Mouse (Mus musculus) R1 (cell line): ENCODE measurements around the gene Pigu.

ENCODE experiments used
- DNase-seq: peaks from one replicate; pipeline ENCODE4 v3.0.0-alpha.2; 2018; ENCODE audit warnings: low read depth, low spot score

Pigu gene

DNA sequence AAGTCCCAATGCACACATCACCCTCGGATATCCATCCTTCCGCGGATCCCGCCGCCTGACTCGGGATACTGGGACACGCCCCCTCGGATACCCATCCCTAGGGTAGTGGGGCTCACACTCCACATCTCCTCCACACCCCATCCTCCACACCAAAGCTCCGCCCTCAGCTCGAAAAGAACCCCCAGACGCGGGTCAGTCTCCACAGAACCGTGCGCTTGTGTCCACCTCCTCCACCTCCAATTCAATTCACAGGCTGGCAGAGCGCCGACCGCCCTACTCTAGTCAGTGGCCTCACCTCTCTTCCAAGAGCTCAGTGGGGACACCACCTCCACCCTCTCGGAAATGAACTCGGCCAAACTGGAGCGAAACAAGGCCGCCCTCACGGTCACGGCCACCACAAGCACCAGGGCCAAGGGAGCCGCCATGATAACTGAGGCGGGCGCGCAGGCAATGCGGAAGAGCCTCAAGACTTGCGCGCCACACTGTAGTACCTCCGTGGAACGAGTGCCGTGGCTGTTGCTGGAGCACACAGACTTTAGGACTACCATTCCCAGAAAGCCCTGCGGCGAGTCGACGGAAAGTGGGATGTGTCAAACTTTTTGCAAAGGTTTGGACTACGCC lies at the start of gene Pigu:
Gene Pigu (minus strand): TSS at position 460 of the 621 bp plus-strand sequence.
- peak; percentile 98 for DNase-seq

DNA sequence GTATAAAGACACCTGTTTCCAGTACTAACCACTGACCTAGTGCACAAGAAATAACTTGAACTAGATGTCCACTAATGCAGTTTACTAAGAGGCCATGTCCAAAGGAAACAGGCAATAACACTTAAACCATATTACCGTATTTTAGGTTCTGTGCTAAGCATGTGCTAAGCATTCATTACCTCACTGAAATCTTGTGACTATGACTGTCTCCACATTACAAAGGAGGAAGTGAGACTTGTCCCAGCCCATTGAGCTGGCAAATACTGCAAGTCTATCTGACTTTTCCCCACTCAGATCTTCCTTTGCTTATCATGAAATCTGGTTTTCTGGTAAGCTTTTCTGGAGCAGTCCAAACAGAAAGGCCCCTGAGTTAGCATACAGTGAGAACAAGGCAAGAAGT lies 47.4 kb upstream of the Pigu start:
- no peak for DNase-seq

DNA sequence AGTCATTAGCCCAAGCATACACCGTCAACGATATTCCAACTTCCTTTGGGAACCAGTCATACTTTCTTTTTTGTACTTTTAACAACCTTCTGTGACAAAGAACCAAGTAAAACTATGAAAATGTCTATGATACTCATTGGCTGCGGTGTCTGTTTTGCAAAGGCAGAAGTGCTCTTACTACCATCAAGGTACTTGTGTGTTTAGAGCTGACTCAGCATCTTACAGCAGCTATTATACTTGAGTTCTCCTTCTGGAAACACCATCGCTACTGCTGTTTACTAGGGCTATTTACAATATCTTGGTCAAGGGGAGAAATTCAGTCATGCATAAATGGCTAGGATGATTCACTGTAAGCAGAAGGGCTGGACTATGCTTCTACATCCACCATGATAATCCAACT lies 44.7 kb upstream of the Pigu start:
- DNase-seq = no peak

DNA sequence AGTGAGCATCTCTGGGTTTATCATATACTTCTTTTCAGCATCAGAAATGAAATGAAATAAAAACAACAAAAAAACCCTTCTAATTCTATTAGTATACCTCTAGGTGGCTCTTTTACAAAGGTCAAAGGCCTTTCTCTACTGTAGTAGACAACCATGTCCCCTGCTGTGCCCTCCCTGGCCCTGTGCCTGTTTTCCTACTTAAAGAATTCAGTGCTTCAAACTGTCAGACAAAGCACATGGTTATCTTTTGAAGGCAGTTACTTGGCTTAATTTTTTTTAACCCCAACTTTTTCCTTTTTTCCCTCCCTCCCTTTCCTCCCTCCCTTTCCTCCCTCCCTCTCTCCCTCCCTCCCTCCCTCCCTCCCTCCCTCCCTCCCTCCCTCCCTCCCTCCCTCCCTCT lies 43.0 kb upstream of the Pigu start:
- DNase-seq = peak; percentile 46

DNA sequence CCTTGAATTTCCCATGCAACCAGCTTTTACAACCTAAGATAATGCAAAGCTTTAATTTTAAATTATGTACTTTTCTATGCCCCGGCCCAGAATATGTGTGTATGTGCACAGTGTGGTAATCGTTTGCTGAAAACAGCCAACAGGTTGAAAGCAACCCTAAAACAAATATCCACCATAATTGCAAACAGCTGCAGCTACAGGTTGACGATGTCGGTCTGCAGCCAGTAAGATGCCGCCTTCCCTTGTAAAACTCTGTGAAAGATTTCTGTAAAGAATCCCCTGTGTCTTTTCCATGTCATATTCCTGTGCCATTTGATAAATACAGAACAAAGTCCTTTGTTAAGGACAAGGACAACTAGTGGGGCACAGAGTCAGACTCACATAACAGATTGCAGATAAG lies 37.4 kb upstream of the Pigu start:
- DNase-seq = no peak

DNA sequence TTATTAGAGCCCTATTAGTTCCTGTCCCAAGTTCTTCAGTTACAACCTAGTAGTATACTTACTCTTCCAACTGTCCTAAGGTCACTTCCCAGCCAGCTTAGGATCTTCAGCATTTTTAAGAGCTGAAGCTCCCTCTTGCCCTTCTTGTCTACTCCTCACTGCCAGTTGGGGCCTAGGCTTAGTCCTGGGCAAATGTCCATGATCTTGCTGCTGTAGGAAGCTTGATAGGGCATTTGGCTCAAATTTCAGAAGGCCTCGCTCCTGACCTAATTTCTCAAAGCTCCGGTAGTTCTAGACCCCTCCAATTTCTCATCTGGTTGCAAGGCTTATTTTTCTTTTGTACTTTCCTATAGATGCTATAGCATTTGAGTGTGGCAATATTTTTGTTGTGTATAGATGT lies 31.3 kb upstream of the Pigu start:
- no peak for DNase-seq

DNA sequence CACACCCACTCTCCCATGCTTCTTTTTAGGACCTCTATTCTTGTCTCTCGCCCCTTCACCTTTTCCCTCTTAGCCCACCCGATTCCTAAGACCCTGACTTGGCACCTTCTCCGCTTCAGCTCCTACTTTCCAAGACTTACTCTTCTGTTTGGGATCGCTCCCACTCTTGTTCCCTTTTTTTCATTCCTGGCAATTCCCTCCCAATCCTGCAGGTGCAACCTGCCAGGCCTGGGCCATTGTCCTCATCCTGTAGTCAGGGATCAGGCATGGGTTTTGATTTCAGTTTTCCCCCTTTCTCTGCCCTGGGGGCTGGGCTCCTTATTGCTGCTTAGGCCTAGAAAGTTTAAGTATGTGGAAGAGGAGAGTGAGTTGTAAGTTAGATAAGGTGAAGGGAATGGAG lies 29.8 kb upstream of the Pigu start:
- peak; percentile 51 for DNase-seq

DNA sequence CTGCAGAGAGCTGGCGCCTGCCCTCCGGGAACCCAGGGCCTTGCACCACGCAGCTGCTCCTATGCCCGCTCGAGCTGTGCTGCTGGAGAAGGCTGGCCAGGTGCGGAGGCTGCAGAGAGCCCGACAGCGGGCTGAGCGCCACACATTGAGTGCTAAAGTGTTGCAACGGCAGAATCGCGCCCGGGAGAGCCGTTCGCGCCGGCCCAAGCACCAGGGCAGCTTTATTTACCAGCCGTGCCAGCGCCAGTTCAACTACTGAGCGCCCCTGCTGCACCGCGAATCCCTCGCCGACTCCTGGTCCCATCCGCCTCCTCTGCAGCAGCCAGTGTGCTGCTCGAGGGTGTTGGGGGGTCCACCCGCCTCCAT lies 29.3 kb upstream of the Pigu start:
- DNase-seq = no peak

DNA sequence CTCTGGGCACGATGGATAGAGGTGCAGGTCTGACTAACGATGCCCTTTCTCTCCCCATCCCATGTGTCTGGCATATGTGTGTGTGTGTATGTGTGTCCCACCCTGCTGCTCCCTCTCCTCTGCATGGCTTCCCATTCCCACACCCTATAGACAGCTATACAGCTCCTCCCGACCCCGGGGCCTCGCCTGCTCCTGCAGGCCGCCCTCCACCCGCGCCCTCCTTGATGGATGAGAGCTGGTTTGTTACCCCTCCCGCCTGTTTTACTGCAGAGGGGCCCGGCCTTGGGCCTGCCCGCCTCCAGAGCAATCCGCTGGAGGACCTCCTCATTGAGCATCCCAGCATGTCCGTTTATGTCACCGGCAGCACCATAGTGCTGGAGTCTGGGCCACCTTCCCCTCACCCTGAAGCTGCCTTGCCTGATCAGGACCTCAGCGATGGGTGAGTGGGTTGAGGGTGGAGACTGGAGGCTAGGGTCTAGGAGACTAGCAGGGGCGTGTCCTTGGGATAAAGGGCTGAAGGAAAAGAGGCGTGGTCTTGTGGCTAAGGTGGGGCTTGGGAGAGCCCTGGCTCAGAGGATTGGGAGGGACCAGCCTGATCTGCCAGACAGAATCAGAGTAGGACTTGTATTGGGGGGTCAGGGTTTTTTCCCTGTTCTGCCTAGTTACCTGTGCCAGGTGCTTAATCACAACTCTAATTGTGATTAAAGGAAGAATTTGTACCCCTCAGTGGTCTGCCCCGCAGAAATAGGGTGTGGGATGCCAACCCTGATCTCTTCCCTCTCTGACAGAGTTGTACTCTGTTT lies 28.7 kb upstream of the Pigu start:
- no peak for DNase-seq

DNA sequence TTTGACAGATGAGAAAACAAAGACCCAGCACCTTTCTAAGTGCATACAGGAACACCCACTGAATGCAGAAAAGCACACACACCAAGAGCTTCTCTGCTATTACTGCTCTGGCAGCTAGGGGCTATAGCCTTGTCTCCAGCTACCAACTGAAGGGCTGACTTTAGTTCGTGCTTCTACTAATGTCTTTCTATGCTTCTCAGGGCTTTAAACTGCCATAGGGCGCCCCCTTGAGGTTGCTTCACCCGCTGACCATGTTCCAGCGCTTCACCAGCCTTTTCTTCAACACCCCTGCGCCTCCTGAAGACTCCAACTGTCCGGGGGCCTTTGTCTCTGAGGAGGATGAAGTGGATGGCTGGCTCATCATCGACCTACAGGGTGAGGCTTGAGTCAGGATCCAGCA lies 27.9 kb upstream of the Pigu start:
- DNase-seq = peak; percentile 94

DNA sequence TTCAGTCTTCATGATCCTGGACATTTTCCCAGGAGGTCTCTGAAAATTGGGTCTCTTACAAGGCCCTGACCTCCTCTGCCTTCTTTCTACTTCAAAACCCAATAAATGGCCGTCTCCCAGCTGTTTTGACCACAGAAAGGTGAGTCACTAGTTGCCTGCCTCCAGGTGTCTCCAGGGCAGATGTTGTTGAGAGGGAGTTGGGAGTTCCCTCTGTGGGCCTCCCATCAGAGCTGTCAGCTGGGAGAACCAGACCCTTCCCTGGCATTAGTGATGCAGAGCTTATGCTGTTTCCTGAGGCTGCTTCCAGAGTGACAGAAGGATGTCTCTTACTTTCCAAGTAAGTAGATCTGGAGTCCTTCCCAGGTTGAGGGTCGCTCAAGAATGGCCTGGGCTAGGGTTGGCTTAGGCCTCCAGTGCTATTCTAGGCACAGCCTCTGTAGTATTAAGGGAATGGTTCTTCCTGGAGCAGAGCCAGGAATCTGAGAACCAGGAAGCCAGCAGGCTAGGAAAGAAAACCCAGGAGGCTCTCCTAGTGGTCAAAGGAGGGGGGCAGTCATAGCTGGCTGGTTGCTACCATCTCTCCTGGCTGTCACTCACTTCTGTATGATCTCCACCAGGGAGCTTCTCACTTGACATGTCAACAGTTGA lies 25.7 kb upstream of the Pigu start:
- DNase-seq = no peak

DNA sequence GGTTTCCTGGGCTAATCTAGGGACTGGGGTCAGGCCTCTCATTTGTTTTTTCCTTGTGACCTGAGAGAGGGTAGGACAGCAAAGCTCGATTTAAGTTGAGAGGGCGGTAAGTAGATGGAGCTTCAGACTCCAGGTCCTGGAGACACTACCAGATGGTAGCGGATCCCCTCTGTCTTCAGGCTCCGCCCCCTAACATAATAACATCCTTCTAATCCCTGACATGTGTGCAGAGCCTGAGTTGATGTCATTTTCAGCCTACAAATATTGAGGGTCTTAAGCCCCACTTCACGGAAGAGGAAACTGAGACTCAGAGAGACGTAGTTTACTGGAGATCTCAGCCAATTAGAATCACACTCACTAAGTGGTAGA lies 25.1 kb upstream of the Pigu start:
- DNase-seq = no peak

DNA sequence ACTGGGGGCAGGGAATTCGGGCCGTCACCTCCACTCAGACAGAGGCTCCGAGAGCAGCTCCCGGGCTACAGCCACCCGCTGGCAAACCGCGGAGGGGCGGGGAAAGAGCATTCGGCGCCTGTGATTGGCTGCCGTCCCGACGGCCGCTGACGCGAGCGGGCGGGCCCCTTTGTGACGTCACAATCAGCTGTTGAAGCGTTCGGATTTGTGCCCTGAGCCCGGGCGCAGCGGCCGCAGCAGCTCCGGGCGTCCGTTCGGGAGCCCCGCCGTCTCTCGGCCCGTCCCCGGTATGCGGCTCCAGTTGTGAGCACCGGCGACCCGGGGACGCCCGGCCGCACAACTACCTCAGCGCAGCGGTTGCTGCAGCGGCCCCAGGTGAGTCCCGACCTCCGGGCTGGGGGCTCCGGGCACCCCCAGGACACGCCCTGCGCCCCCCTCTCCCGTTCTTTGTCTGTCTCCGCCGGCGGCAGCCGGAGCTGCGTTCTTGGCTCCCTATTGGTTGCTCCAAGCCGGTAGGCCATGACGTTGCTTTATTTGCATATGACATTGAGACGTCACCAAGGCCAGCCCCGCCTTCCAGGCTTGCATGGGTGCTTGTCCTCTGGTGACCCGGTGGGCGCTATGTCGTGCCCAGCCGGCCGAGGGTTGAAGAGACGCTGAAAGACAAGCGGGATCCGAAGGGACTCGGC lies 24.6 kb upstream of the Pigu start:
- peak; percentile 97 for DNase-seq

DNA sequence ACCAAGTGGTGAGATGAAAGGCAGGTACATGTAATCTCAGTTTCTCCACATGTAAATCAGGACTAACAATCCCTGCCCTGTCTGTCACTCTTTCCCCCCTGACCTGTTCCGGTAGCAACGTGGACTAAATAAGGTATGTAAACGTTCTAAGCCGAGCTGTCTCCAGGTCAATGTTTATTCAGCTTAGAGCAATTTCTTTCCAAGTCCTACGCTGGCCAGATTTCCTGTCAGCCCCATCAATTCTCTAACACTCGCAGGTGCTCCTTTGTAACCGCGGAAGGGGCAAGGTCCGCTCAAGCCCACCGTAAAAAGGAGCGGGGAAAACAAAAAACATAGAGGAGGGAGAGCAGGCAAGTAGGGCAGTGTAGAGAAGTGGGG lies 23.8 kb upstream of the Pigu start:
- DNase-seq = peak; percentile 37

DNA sequence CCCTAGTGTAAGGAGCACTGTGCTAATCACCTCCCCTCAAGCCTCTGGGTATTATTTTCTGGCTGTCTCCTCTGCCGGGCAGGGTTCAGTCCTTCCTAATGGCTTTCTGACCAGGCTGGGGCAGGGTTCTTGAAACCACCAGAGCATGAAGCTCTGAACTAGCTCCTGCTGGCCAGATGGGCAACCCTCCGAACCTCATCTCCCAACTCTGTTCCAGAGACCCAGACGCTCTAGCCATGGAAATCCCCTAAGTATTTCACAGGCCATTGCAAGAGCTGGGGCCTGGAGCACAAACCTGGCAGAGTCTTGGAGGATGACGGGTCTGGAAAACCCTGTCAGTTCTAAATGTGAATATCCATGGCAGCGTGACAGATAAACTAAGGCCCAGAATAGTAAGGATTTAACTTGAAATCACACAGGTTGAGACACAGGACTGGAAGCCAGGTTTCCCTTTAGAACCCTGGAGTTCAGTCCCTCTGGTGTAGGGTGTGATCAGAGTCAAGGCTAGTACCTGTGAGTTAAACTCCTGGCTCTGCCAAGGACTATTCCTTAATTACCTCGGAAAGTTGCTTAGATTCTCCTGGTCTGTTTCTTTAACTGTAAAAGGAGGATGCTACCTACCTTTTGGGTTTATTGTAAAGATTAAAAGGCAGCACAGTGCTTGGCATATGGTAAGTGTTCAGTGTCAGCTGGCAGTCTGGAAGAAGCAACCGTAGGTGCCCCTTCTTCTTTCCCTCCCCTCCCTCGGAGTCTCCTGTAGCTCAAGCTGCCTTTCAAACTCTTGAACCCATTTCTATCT lies 23.2 kb upstream of the Pigu start, which contains the start of gene Trp53inp2:
Gene Trp53inp2 (plus strand): TSS at position 799 of the 799 bp plus-strand sequence.
- DNase-seq = no peak

DNA sequence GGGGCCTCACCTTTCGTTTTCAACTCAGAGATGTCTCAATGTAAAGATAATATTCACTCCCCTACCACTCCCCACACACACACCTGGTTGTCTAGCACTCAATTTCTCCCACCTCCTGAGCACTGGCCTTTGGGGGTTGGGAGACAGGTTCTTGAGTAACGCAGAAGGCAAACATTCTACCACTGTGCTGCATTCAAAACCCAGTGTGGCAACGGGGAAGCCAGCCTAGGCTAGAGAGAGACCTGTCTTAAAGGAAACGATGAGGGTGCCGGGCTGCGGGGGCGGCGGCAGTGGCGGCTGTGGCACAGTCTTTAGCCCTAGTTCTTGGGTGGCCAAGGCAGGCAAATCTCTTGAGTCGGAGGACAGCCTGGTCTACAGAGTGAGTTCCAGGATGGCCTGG lies 19.0 kb upstream of the Pigu start:
- no peak for DNase-seq

DNA sequence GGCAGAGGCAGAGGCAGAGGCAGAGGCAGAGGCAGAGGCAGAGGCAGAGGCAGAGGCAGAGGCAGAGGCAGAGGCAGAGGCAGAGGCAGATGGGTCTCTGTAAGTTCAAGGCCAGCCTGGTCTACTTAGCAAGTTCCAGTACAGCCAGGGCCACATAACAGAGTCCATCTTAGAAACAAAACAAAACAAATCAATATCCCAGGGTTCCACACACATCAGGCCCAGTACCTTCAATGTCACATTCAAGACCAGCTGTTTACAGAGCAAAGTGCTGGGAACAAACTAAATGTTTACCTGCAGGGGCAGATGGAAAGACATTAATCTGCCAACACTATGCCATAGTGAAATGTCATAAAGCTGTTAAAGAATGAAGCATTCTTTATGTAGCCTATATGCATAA lies 17.3 kb upstream of the Pigu start:
- no peak for DNase-seq

DNA sequence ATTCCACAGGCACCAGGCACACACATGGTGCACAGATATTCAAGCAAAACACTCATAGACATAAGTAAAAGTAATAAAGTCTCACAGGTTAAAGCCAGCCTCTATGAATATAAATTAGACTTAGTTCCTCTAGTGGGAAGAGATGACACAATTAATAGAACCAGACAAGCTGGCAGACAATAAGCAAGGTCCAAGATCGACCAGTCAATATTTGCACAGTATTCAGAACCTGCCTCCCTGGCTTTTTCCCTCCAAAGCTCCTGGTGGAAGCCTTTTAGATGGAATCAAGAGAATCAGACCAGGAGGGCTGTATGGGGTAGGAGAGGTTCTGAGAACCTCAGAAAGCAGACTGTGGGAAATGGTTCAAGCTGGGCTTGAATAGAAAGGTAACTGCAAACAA lies 16.7 kb upstream of the Pigu start:
- no peak for DNase-seq

DNA sequence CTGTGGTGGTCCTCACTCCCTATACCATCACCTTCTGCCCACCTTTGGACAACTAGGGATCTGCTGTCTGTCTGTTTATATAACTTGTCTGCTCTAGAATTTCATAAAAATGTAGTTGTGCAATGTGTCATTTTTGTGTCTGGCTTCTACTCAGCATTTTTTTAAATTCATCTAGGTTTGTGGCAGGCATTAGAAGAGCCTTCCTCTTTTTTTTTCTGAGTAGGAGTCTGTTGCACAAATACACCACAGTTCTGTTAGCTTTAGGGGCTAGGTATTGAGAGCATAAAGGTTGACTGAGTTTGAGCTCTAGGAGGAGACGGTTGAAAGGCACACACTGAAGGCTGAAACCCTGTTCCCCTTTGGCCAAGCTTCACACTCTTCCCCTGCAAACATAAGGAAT lies 16.1 kb upstream of the Pigu start:
- no peak for DNase-seq

DNA sequence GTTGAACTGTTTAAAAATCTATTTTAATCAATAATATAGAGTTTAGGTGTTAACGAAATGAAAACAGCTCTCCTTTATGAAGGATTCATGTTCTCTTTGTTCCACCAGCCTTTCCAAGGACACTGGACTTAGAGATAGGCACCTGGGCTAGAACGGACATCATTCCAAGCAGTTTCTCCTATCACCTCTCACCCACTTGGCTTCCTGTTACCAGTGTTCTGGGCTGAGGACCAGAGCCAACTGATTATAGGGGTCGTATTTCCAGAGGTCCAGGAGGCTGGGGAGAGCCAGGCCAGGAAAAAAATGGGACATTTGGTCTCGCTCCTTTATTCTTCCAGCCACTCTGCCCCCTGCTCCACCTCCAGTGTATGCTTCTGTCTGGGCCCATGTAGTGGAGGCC lies 15.2 kb upstream of the Pigu start:
- DNase-seq = no peak

DNA sequence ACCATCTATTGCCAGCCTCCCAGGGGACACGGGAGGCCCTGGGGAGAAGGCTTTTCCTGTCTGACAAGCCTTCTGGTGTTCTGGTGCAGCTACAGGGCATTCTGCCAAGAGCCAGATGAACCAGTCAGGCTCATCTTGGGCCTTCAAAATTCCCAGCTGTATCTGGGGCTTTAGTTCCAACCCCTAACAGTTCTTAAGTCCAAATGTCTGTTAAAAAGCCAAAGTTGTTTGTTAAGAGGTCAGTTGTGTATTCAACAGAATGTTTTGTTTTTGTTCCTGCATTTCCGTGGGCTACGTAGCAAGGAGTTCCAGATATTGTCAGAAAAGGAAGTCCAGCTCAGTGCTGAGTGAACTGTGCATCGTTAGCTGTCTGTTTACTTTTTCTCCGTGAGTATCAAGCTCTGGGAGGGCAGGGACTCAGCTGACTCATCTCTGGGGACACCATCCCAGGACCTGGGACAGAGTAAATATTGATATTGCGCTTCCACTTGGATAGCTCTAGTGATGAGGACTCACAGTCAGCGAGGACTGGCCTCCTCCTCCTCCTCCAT lies 12.2 kb upstream of the Pigu start:
- DNase-seq = no peak
